Mouse (Mus musculus) neural tube, embryonic 12.5 days (tissue): ENCODE results near the gene Zfp106. TPM values are rescaled to one million over a fixed set of nuclear protein-coding genes. Genes with fewer than 3 reads are reported as not detected.

Experiments used
- ATAC-seq: fragments of 200-750 bp; cut with Nextera tagmentation; 2 replicates; pipeline ENCODE4 v1.8.0; 2017; ENCODE audit warnings: low read depth, mild to moderate bottlenecking, moderate TSS enrichment, moderate library complexity; ENCODE audit not compliant: low FRiP score
- H3K27ac ChIP-seq: fragments of 300-500 bp; sonication (generic); 2 replicates; pipeline ENCODE4 v1.5.1; 2016
- H3K27me3 ChIP-seq: fragments of 300-500 bp; sonication (generic); replicated peaks from 2 replicates; pipeline ENCODE4 v1.6.1; 2016; ENCODE audit warnings: mild to moderate bottlenecking
- H3K36me3 ChIP-seq: fragments of 300-500 bp; sonication (generic); 2 replicates; pipeline ENCODE4 v1.6.1; 2016; ENCODE audit warnings: mild to moderate bottlenecking
- H3K4me1 ChIP-seq: fragments of 300-500 bp; sonication (generic); 2 replicates; pipeline ENCODE4 v1.6.1; 2016
- H3K4me2 ChIP-seq: fragments of 300-500 bp; sonication (generic); replicated peaks from 2 replicates; pipeline ENCODE4 v1.6.1; 2016; ENCODE audit warnings: mild to moderate bottlenecking
- H3K4me3 ChIP-seq: fragments of 300-500 bp; sonication (generic); 2 replicates; pipeline ENCODE4 v1.5.1; 2016
- H3K9ac ChIP-seq: fragments of 300-500 bp; sonication (generic); 2 replicates; pipeline ENCODE4 v1.6.1; 2016; ENCODE audit warnings: mild to moderate bottlenecking
- H3K9me3 ChIP-seq: fragments of 300-500 bp; sonication (generic); 2 replicates; pipeline ENCODE4 v1.6.1; 2016; ENCODE audit warnings: mild to moderate bottlenecking
- WGBS: fragments of 180-500 bp; shearing (Covaris S2); methylation state at CpG from one replicate; pipeline ENCODE4 v1.1.7; 2016; 5-methylcytosine and 5-hydroxymethylcytosine counted together
- polyA plus RNA-seq: library from polyadenylated mRNA; unstranded; fragments of >200 nt; fragmentation: Nextera tagmentation; extraction: Ambion mirVana; gene quantifications from 2 replicates; pipeline ENCODE4 v1.2.1, GENCODE M21; 2016

The Zfp106 gene
- polyA plus RNA-seq, 1 experiment from 2014 or later: 47.8 TPM

- Histone ChIP-seq H3K27ac (no peak overlapping the region), H3K4me2 (no peak overlapping the region), H3K9me3 (no peaks in the 10 kb centered on the region), H3K27me3 (no peaks in the 10 kb centered on the region), H3K36me3 (no peaks in the 10 kb centered on the region), H3K4me1 (no peaks in the 10 kb centered on the region), H3K4me3 (no peak overlapping the region), H3K9ac (no peak overlapping the region)
- WGBS: 76% methylated on average over 4 of the region's 4 CpGs
- ATAC-seq: no peak
Observed at GRCm38 (mm10) chr2:120493254-120493653, 70.4 kb downstream of the Zfp106 start.

- Histone ChIP-seq H3K4me3 (no peak overlapping the region), H3K36me3 (no peaks in the 10 kb centered on the region), H3K9ac (no peak overlapping the region), H3K4me1 (no peaks in the 10 kb centered on the region), H3K9me3 (no peaks in the 10 kb centered on the region), H3K27ac (no peak overlapping the region), H3K4me2 (no peak overlapping the region), H3K27me3 (no peaks in the 10 kb centered on the region)
- WGBS: 94% methylated on average over 3 of the region's 3 CpGs
- no peak for ATAC-seq
Observed at GRCm38 (mm10) chr2:120484241-120484640, 79.4 kb downstream of the Zfp106 start.

GRCm38 (mm10) chr2:120482506-120483389 is 80.9 kb downstream of the Zfp106 start:
- Histone ChIP-seq H3K9me3 (no peaks in the 10 kb centered on the region), H3K27ac (no peak overlapping the region), H3K4me3 (no peak overlapping the region), H3K36me3 (no peaks in the 10 kb centered on the region), H3K4me2 (no peak overlapping the region), H3K9ac (no peak overlapping the region), H3K27me3 (no peaks in the 10 kb centered on the region), H3K4me1 (no peaks in the 10 kb centered on the region)
- ATAC-seq: no peak
- 83% methylated on average over 8 of the region's 8 CpGs for WGBS

- Histone ChIP-seq H3K4me3 (no peak overlapping the region), H3K9ac (no peak overlapping the region), H3K4me2 (no peak overlapping the region), H3K27ac (no peak overlapping the region), H3K4me1 (no peaks in the 10 kb centered on the region), H3K9me3 (no peaks in the 10 kb centered on the region), H3K27me3 (no peaks in the 10 kb centered on the region), H3K36me3 (no peaks in the 10 kb centered on the region)
- no peak for ATAC-seq
- 78% methylated on average over 8 of the region's 8 CpGs for WGBS
Observed at GRCm38 (mm10) chr2:120481921-120482320, 81.7 kb downstream of the Zfp106 start.

- no peaks in the 10 kb centered on the region for H3K36me3 ChIP-seq
- no peaks in the 10 kb centered on the region for H3K27me3 ChIP-seq
- no peak for ATAC-seq
- no peak overlapping the region for H3K27ac ChIP-seq
- no peaks in the 10 kb centered on the region for H3K4me1 ChIP-seq
- WGBS: 56% methylated on average over 3 of the region's 3 CpGs
- H3K4me3 ChIP-seq: no peak overlapping the region
- no peak overlapping the region for H3K4me2 ChIP-seq
- no peak overlapping the region for H3K9ac ChIP-seq
- H3K9me3 ChIP-seq: 0 out of 2 replicates have a peak, but pooled peaks cover under 1% of the 10 kb centered on the region
Observed at GRCm38 (mm10) chr2:120478600-120478999, 85.0 kb downstream of the Zfp106 start.

- H3K27ac ChIP-seq: no peak overlapping the region
- no peak overlapping the region for H3K4me3 ChIP-seq
- no peak overlapping the region for H3K9ac ChIP-seq
- 69% methylated on average over 13 of the region's 13 CpGs for WGBS
- no peak for ATAC-seq
- no peaks in the 10 kb centered on the region for H3K36me3 ChIP-seq
- H3K9me3 ChIP-seq: 0 out of 2 replicates have a peak, but pooled peaks cover 4% of the 10 kb centered on the region
- H3K4me1 ChIP-seq: no peaks in the 10 kb centered on the region
- H3K4me2 ChIP-seq: no peak overlapping the region
- H3K27me3 ChIP-seq: no peaks in the 10 kb centered on the region
Observed at GRCm38 (mm10) chr2:120476277-120477087, 87.2 kb downstream of the Zfp106 start.

GRCm38 (mm10) chr2:120470856-120471255 is 92.8 kb downstream of the Zfp106 start:
- no peak overlapping the region for H3K4me3 ChIP-seq

GRCm38 (mm10) chr2:120469715-120470114 is 93.9 kb downstream of the Zfp106 start:
- Histone ChIP-seq H3K4me1 (no peaks in the 10 kb centered on the region), H3K9me3 (0 out of 2 replicates have a peak, but pooled peaks cover 4% of the 10 kb centered on the region), H3K36me3 (no peaks in the 10 kb centered on the region), H3K27me3 (no peaks in the 10 kb centered on the region), H3K4me2 (no peak overlapping the region), H3K9ac (no peak overlapping the region), H3K27ac (no peak overlapping the region), H3K4me3 (no peak overlapping the region)
- WGBS: 89% methylated on average over 10 of the region's 10 CpGs
- no peak for ATAC-seq

More at GRCm38 (mm10) chr2:120470856-120471255, 92.8 kb downstream of the Zfp106 start:
- Histone ChIP-seq H3K27me3 (no peaks in the 10 kb centered on the region), H3K4me2 (no peak overlapping the region), H3K4me1 (no peaks in the 10 kb centered on the region), H3K27ac (no peak overlapping the region), H3K9me3 (0 out of 2 replicates have a peak, but pooled peaks cover 4% of the 10 kb centered on the region), H3K9ac (no peak overlapping the region), H3K36me3 (no peaks in the 10 kb centered on the region)
- WGBS: 79% methylated on average over 4 of the region's 4 CpGs
- ATAC-seq: no peak

- H3K27ac ChIP-seq: no peak overlapping the region
- WGBS: 93% methylated on average over 3 of the region's 3 CpGs
- no peaks in the 10 kb centered on the region for H3K36me3 ChIP-seq
- no peaks in the 10 kb centered on the region for H3K4me1 ChIP-seq
- no peaks in the 10 kb centered on the region for H3K27me3 ChIP-seq
- no peak overlapping the region for H3K9ac ChIP-seq
- no peak overlapping the region for H3K4me3 ChIP-seq
- ATAC-seq: no peak
- no peak overlapping the region for H3K4me2 ChIP-seq
- 0 out of 2 replicates have a peak, but pooled peaks cover 4% of the 10 kb centered on the region for H3K9me3 ChIP-seq
Observed at GRCm38 (mm10) chr2:120469220-120469619, 94.4 kb downstream of the Zfp106 start.

GRCm38 (mm10) chr2:120468011-120468410 is 95.6 kb downstream of the Zfp106 start:
- no peak overlapping the region for H3K4me2 ChIP-seq
- H3K36me3 ChIP-seq: no peaks in the 10 kb centered on the region
- ATAC-seq: no peak
- H3K4me1 ChIP-seq: no peaks in the 10 kb centered on the region
- H3K9ac ChIP-seq: no peak overlapping the region
- H3K27me3 ChIP-seq: no peaks in the 10 kb centered on the region
- no peak overlapping the region for H3K4me3 ChIP-seq
- H3K27ac ChIP-seq: no peak overlapping the region
- no peaks in the 10 kb centered on the region for H3K9me3 ChIP-seq

GRCm38 (mm10) chr2:120465397-120465785 is 98.3 kb downstream of the Zfp106 start:
- no peaks in the 10 kb centered on the region for H3K27me3 ChIP-seq

GRCm38 (mm10) chr2:120464732-120465396 is 98.8 kb downstream of the Zfp106 start:
- Histone ChIP-seq H3K9ac (no peak overlapping the region), H3K9me3 (no peaks in the 10 kb centered on the region), H3K27ac (no peak overlapping the region), H3K4me1 (no peaks in the 10 kb centered on the region), H3K27me3 (no peaks in the 10 kb centered on the region), H3K36me3 (no peaks in the 10 kb centered on the region), H3K4me3 (no peak overlapping the region), H3K4me2 (no peak overlapping the region)
- 89% methylated on average over 2 of the region's 2 CpGs for WGBS
- no peak for ATAC-seq

More at GRCm38 (mm10) chr2:120465397-120465785, 98.3 kb downstream of the Zfp106 start:
- Histone ChIP-seq H3K9me3 (no peaks in the 10 kb centered on the region), H3K4me3 (no peak overlapping the region), H3K4me1 (no peaks in the 10 kb centered on the region), H3K27ac (no peak overlapping the region), H3K36me3 (no peaks in the 10 kb centered on the region), H3K9ac (no peak overlapping the region), H3K4me2 (no peak overlapping the region)
- no peak for ATAC-seq
- 87% methylated on average over 5 of the region's 5 CpGs for WGBS
